Mouse (Mus musculus) cortical plate, adult 2 months (tissue): ENCODE results near the gene Ppp3cb. TPM values are rescaled to one million over a fixed set of nuclear protein-coding genes. Genes with fewer than 3 reads are reported as not detected.

Source experiments
- H3K27ac ChIP-seq: fragments of 200-500 bp; 2 replicates; pipeline ENCODE4 v1.5.1; 2012; ENCODE audit warnings: low read length, control low read depth, inconsistent platforms; ENCODE audit not compliant: insufficient read depth
- H3K4me1 ChIP-seq: fragments of 200-500 bp; 2 replicates; pipeline ENCODE4 v1.6.1; 2011; ENCODE audit warnings: low read length; ENCODE audit not compliant: control insufficient read depth, insufficient read depth
- H3K4me3 ChIP-seq: fragments of 200-500 bp; 2 replicates; pipeline ENCODE4 v1.5.1; 2011; ENCODE audit warnings: mild to moderate bottlenecking, low read length, control low read depth; ENCODE audit not compliant: insufficient read depth
- CTCF ChIP-seq: fragments of 200-500 bp; IDR thresholded peaks from 2 replicates; pipeline ENCODE4 v1.5.1; 2011; ENCODE audit warnings: mild to moderate bottlenecking, control low read depth, low read length; ENCODE audit not compliant: insufficient read depth; ENCODE audit errors: extremely low read depth
- POLR2A ChIP-seq: fragments of 200-500 bp; IDR thresholded peaks from 2 replicates; pipeline ENCODE4 v1.6.1; 2011; ENCODE audit warnings: mild to moderate bottlenecking, low read length, control low read depth; ENCODE audit not compliant: insufficient read depth; ENCODE audit errors: extremely low read depth
- polyA plus RNA-seq: library from polyadenylated mRNA; depleted of rRNA; stranded (reverse); fragments of >200 nt; gene quantifications from 2 replicates; pipeline ENCODE4 v1.2.3, GENCODE M21; 2012

The Ppp3cb gene
- polyA plus RNA-seq, 1 experiment, result 162 TPM

DNA sequence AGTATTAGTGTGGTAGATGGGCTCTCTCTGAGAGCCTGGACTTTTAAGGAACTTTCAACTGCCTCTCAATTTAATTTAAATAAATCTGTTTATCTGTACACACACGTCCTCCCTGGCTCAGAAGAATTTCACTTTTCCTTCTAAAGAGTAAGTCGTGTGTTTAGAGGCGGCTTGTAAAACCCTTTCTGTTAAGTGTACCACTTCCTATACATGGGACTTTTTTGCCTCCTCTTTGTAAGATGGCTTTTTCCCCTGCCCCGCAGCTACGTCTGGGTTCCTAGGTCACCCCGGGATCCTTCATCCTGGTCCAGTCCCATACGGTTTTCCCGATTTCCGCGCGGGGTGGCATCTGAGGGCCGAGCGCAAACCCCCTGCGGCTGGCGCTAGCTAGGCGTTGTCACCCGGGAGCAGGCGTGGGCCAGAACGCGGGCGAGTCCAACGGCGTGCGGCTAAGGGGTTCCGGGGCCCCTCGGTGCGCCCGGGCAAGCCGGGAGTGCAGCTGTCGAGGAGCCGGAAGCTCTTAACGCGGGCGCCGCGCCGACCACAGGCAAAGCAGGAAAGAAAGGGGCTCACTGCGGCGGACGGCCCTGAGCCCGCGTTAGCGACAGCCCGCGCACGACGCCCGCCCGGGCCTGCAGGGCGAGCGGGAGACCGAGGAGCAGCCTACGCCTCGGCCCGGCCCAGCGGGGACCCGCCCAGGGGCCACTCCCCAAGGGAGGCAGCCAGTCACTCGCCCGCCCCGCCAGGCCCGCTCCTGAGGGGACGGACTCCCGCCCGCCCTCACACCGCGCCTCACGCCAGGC lies 643 bp downstream of the Ppp3cb start:
- TF ChIP-seq POLR2A, result no peak
- no peak for TF ChIP-seq CTCF
- H3K4me3 ChIP-seq, result peak overlapping the region; percentile 92
- H3K4me1 ChIP-seq, result no peaks in the 10 kb centered on the region; the same call in 1 of the 2 replicates
- H3K27ac ChIP-seq, result peak overlapping the region; percentile 95

DNA sequence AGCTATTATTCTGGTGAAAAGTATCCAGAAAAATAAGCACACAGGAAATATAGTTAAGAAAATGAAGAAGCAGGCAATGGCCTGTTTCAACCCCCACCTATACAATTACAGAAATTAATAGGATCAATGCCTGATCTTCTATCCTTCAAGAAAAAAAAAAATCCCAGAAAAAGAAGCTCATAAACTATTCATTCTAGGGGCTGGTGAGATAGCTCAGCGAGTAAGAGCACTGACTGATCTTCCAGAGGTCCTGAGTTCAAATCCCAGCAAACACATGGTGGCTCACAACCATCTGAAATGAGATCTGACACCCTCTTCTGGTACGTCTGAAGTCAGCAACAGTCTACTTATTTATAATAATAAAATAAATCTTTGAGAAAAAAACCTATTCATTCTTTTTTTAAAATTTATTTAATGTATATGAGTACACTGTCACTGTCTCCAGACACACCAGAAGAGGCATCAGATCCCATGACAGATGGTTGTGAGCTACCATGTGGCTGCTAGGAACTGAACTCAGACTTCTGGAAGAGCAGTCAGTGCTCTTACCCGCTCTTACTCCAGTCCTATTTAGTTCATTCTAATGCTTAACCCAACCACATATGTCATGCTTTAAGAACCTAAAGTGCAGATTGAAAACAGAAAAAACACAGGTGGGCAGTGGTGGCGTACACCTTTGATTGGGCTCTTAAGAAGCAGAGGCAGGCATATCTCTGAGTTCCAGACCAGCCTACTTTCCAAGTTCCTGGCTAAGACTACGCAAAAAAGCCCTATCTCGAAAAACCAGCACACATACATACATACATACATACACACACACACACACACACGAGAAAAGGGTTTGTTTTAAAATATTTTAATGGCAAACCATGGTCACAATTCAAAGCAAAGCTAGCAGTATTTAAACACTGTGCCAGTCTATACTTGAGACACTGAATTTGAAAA lies 1.6 kb downstream of the Ppp3cb start:
- no peak for TF ChIP-seq CTCF
- TF ChIP-seq POLR2A, result no peak
- no peak overlapping the region for H3K27ac ChIP-seq
- peak overlapping the region; percentile 92; the same call in 1 of the 2 replicates for H3K4me3 ChIP-seq
- H3K4me1 ChIP-seq, result no peaks in the 10 kb centered on the region; the same call in 1 of the 2 replicates

DNA sequence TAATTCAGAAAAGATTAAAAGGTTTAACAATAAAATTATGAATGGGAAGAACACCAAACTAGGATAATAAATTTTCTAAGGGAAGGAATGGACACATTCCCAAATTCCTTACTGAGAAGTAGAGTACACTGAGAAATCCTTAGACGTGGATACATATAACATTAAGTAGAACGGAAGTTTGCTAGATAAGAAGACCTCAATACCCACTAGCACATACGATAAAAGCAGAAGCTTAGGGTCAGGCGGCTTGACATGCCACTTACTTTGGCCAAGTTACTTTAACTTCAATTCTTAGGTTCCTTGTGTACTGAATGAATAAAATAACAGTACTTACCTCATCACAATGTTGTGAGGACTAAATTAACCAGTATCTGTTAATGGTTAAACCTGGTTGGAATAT lies 16.7 kb downstream of the Ppp3cb start:
- Histone ChIP-seq H3K27ac (no peak overlapping the region), H3K4me3 (no peak overlapping the region), H3K4me1 (no peaks in the 10 kb centered on the region)
- TF ChIP-seq CTCF, result no peak
- no peak for TF ChIP-seq POLR2A

DNA sequence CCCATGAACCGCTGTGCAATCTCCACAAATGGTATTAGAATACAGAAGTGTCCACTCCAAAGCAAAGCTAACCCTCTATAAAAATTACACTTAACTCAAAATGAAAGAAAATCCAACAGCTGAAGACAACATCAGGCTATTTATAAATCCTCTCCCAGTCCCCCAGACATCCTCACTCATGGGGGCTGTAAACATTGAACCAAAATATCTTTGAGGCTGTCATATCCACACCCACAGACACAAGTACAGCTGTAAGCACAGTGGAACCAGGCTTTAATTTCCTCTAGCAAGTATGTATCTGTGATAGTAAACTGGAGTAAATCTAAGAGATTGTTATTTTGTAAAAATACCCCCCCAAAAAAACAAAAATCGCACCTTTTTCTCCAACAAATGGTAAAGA lies 26.2 kb downstream of the Ppp3cb start:
- TF ChIP-seq POLR2A, result no peak
- no peak for TF ChIP-seq CTCF
- Histone ChIP-seq H3K4me3 (no peak overlapping the region), H3K27ac (no peak overlapping the region), H3K4me1 (no peaks in the 10 kb centered on the region)

DNA sequence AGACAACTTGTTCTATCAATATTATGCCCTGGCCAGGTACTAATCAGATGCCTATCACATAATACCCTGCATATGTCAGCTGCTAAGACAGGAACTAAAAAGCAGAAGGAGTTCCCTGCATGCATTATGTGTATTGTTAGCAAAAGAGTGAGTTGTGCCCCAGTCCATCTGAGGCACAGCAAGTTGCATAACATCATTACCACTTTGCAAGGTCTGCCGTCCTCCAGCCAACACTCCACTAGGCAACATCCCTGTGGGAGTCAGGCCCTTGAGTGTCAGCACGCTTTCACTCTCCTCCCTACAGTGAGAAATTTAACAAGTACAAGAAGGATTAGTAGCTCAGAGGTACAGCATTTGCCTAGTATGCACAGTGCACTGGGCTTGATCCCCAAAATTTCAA lies 37.9 kb downstream of the Ppp3cb start:
- Histone ChIP-seq H3K4me1 (no peaks in the 10 kb centered on the region; the same call in 1 of the 2 replicates), H3K27ac (no peak overlapping the region), H3K4me3 (no peak overlapping the region)
- TF ChIP-seq POLR2A (no peak), CTCF (no peak)

DNA sequence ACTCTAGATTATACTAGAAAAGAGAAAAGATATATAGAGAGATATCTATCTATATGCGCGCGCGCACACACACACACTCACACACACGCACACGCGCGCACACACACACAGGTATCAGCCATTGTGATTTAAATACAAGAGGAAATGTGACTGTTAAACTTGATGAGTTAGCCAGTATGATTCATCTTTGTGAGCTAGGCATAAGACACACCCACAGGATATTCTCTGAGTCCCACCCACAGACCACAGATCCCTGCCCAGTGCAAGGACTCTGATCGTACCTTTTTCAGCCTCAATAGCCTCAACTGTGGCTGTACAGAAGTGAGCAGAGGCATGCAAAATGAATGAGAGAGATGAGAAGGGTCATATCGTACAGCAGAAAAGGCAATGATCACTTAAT lies 43.4 kb downstream of the Ppp3cb start:
- Histone ChIP-seq H3K4me3 (no peak overlapping the region), H3K27ac (no peak overlapping the region), H3K4me1 (no peaks in the 10 kb centered on the region; the same call in 1 of the 2 replicates)
- TF ChIP-seq POLR2A (no peak), CTCF (no peak)

DNA sequence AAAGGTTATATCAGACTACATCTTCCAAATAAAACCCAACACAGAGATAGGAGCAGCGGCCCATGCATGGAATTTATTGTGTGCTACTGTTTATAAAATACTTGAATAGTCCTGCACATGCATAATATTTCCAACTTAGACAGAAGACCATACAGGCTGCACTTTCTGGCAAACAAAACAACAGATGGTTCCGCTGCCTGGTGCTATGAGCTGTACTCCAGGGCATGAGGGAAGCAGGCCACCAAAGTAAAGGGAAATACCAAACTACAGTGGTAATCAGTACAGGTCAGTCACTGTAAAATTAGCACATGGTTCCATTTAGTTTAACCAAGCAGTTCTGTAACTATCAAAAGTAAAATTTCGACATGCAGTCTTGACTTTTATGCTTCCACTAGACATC lies 46.4 kb downstream of the Ppp3cb start:
- H3K27ac ChIP-seq, result no peak overlapping the region
- TF ChIP-seq CTCF (no peak), POLR2A (no peak)
- no peak overlapping the region for H3K4me3 ChIP-seq
- no peaks in the 10 kb centered on the region for H3K4me1 ChIP-seq

DNA sequence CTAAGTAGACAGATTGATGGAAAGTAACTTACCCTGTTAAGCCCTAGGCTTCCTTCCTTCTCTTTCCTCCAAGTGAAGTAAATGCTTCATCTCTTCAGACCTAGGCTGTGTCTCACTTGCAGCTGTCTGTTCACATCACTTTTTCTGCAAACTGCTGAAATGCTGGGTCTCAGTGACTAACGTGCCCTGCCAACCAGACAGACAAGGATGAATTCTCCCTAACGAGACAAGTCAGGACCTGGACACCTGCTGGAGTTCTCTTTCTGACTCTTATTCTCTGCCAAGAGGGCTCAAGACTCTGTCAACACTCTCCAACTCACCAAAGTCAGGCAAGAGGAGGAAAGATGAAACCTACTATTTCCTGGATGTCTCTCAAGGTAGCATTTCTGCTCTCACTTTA lies 49.8 kb downstream of the Ppp3cb start, which contains the start of gene Mss51:
Mss51 (minus strand) TSS at position 299 of the 400 bp plus-strand sequence.
- no peak within 1 kb of the TSS for H3K4me3 ChIP-seq
- no peak for TF ChIP-seq CTCF
- no peak for TF ChIP-seq POLR2A
- H3K27ac ChIP-seq, result no peak within 1 kb of the TSS
- no peaks in the 10 kb centered on the region for H3K4me1 ChIP-seq

DNA sequence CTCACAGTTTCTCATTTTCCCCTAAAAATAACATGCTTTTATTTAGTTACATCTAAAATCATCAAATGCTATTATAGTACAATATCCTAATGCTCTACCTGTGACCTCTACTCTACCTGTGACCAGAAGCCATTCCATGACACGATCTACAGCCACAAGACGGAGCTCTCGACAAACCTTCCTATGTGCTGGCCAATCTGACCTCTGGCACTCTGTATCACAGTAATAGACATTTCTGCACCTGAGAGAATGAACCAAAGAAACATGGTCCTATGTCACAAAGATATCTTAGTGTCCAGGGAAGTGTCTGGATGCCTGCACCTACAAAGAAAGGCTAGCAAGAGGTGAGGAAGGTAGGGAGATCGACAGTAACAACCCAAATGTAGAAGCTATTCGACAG lies 60.3 kb downstream of the Ppp3cb start:
- H3K4me3 ChIP-seq, result no peak overlapping the region
- TF ChIP-seq POLR2A (no peak), CTCF (no peak)
- no peak overlapping the region for H3K27ac ChIP-seq
- H3K4me1 ChIP-seq, result no peaks in the 10 kb centered on the region
